Mouse (Mus musculus): ENCODE results near the gene Ranbp1. TPM values are rescaled to one million over a fixed set of nuclear protein-coding genes. Genes with fewer than 3 reads are reported as not detected.

The Ranbp1 gene
- total and polyA plus RNA-seq, 3 experiments: 605 to 1,263 (median 1,124) TPM

GRCm38 (mm10) chr16:18268182-18268581 is 19.6 kb upstream of the Ranbp1 start:
- dilution Hi-C loops (cut with MboI; ENCODE audit: extremely low pct_ligation_motif_present, extremely low pct_unique_long_range_greater_than_20kb, low sequenced_read_pairs): no loop called here
- H3K36me3 ChIP-seq (replicated peaks in 1 of 2; ENCODE audit: control insufficient read depth in 1 of 2, insufficient read depth in 1 of 2, low read length in 1 of 2): peaks cover 68 to 91% of the 10 kb centered on the region in 2 experiments
- DNase-seq (ENCODE audit: extremely low read depth): peak; percentile 51
- H3K9me3 ChIP-seq (replicated peaks; ENCODE audit: low read length): no peaks in the 10 kb centered on the region
- no peaks in the 10 kb centered on the region for H3K4me1 ChIP-seq (ENCODE audit: control insufficient read depth in 1 of 2, insufficient read depth in 2 of 2)
- in situ Hi-C loops (cut with MboI; ENCODE audit: low pct_ligation_motif_present, low pct_unique_long_range_greater_than_20kb, low sequenced_read_pairs): no loop called here
- H3K4me2 ChIP-seq (ENCODE audit: insufficient read depth, low read depth, poor library complexity, severe bottlenecking): no peak overlapping the region
- H3K27ac ChIP-seq (ENCODE audit: insufficient read depth, low read depth): no peak overlapping the region
- no peak overlapping the region for H3K4me3 ChIP-seq (replicated peaks in 1 of 3; ENCODE audit: low read depth in 2 of 3, low read length in 2 of 3, poor library complexity in 1 of 3)
- TF ChIP-seq CTCF (conservative IDR thresholded peaks at IDR 0.05 in 1 of 2, IDR thresholded peaks at IDR 0.05 in 1 of 2; ENCODE audit: low read depth in 2 of 2, low read length in 2 of 2): peak; percentile 16 to 58; a peak in 2 of 4 replicates
- TF ChIP-seq RAD21 (IDR thresholded peaks at IDR 0.05; ENCODE audit: low read depth, low read length): peak; percentile 31
- peak; percentile 10; the same call in 1 of the 2 replicates for TF ChIP-seq SMC3 (IDR thresholded peaks at IDR 0.05; ENCODE audit: low read depth, low read length)
- TF ChIP-seq SIN3A (IDR thresholded peaks at IDR 0.05; ENCODE audit: low read length): no peak
- peaks cover 25% of the 10 kb centered on the region for H3K79me2 ChIP-seq (replicated peaks; ENCODE audit: control insufficient read depth, extremely low read depth, insufficient read depth, poor library complexity, severe bottlenecking)
- H3K27me3 ChIP-seq (replicated peaks): no peaks in the 10 kb centered on the region
- H3K9ac ChIP-seq (ENCODE audit: insufficient read depth, low read depth): no peak overlapping the region

DNA sequence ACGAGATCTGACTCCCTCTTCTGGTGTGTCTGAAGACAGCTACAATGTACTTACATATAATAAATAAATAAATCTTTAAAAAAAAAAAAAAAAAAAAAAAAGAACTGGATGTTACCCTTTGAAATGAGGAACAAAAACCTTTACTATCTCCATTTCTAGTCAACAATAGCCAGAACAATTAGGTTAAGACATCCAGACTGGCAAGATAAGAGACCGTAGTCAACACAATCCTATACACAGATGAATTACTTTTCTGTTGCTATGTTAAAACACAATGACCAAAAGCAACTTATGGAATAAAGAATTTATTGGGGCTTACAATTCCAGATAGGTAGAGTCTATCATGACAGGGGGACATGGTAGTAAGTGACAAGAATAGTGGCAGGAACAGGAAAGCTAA is 16.5 kb upstream of the Ranbp1 start:
- Histone ChIP-seq H3K4me2 (ENCODE audit: insufficient read depth, low read depth, poor library complexity, severe bottlenecking) (no peak overlapping the region), H3K79me2 (replicated peaks; ENCODE audit: control insufficient read depth, extremely low read depth, insufficient read depth, poor library complexity, severe bottlenecking) (peaks cover 35% of the 10 kb centered on the region), H3K4me1 (ENCODE audit: control insufficient read depth in 1 of 2, insufficient read depth in 2 of 2) (no peaks in the 10 kb centered on the region), H3K4me3 (replicated peaks in 1 of 3; ENCODE audit: low read depth in 2 of 3, low read length in 2 of 3, poor library complexity in 1 of 3) (no peak overlapping the region), H3K9ac (ENCODE audit: insufficient read depth, low read depth) (no peak overlapping the region), H3K36me3 (replicated peaks in 1 of 2; ENCODE audit: control insufficient read depth in 1 of 2, insufficient read depth in 1 of 2, low read length in 1 of 2) (peaks cover 69 to 90% of the 10 kb centered on the region in 2 experiments), H3K9me3 (replicated peaks; ENCODE audit: low read length) (no peaks in the 10 kb centered on the region), H3K27ac (ENCODE audit: insufficient read depth, low read depth) (no peak overlapping the region), H3K27me3 (replicated peaks) (no peaks in the 10 kb centered on the region)
- DNase-seq (ENCODE audit: extremely low read depth): no peak
- in situ Hi-C loops (cut with MboI; ENCODE audit: low pct_ligation_motif_present, low pct_unique_long_range_greater_than_20kb, low sequenced_read_pairs): no loop called here
- dilution Hi-C loops (cut with MboI; ENCODE audit: extremely low pct_ligation_motif_present, extremely low pct_unique_long_range_greater_than_20kb, low sequenced_read_pairs): no loop called here
- TF ChIP-seq ETS1 (conservative IDR thresholded peaks at IDR 0.05; ENCODE audit: low read depth, low read length) (no peak), USF2 (conservative IDR thresholded peaks at IDR 0.05; ENCODE audit: low read depth, low read length) (no peak), CHD2 (IDR thresholded peaks at IDR 0.05; ENCODE audit: low read length) (no peak), ZMIZ1 (IDR thresholded peaks at IDR 0.05; ENCODE audit: low read depth, low read length) (no peak), SMC3 (IDR thresholded peaks at IDR 0.05; ENCODE audit: low read depth, low read length) (no peak), KAT2A (IDR thresholded peaks at IDR 0.05; ENCODE audit: insufficient replicate concordance, low read length) (no peak), MAFK (IDR thresholded peaks at IDR 0.05; ENCODE audit: insufficient replicate concordance, low read length) (no peak), NELFE (IDR thresholded peaks at IDR 0.05; ENCODE audit: low read depth, low read length) (no peak), EP300 (IDR thresholded peaks at IDR 0.05; ENCODE audit: low read length) (no peak), ZC3H11A (IDR thresholded peaks at IDR 0.05; ENCODE audit: low read depth, low read length) (no peak), E2F4 (IDR thresholded peaks at IDR 0.05; ENCODE audit: insufficient replicate concordance, low read depth, low read length) (no peak), POLR2AphosphoS2 (IDR thresholded peaks at IDR 0.05; ENCODE audit: low read depth, low read length) (no peak), POLR2A (IDR thresholded peaks at IDR 0.05; ENCODE audit: low read depth, low read length) (no peak), ZKSCAN1 (IDR thresholded peaks at IDR 0.05; ENCODE audit: borderline replicate concordance, low read depth, low read length) (no peak), RAD21 (IDR thresholded peaks at IDR 0.05; ENCODE audit: low read depth, low read length) (no peak), JUND (conservative IDR thresholded peaks at IDR 0.05; ENCODE audit: low read depth, low read length) (no peak)
